Mouse (Mus musculus) midbrain, embryonic 15.5 days (tissue): Measurements from ENCODE around the gene Acss2. TPM values are rescaled to one million over a fixed set of nuclear protein-coding genes. Genes with fewer than 3 reads are reported as not detected.

Experiments used
- ATAC-seq: fragments of 200-750 bp; cut with Nextera tagmentation; replicated peaks from 2 replicates; pipeline ENCODE4 v1.8.0; 2017; ENCODE audit warnings: moderate TSS enrichment
- H3K27ac ChIP-seq: fragments of 300-500 bp; sonication (generic); 2 replicates; pipeline ENCODE4 v1.5.1; 2015; ENCODE audit warnings: mild to moderate bottlenecking, inconsistent platforms
- H3K27me3 ChIP-seq: fragments of 300-500 bp; sonication (generic); replicated peaks from 2 replicates; pipeline ENCODE4 v1.6.1; 2015; ENCODE audit warnings: inconsistent platforms
- H3K36me3 ChIP-seq: fragments of 300-500 bp; sonication (generic); replicated peaks from 2 replicates; pipeline ENCODE4 v1.6.1; 2015; ENCODE audit warnings: inconsistent platforms
- H3K4me1 ChIP-seq: fragments of 300-500 bp; sonication (generic); 2 replicates; pipeline ENCODE4 v1.6.1; 2015; ENCODE audit warnings: inconsistent platforms
- H3K4me2 ChIP-seq: fragments of 300-500 bp; sonication (generic); 2 replicates; pipeline ENCODE4 v1.6.1; 2015; ENCODE audit warnings: inconsistent platforms, mild to moderate bottlenecking, moderate library complexity
- H3K4me3 ChIP-seq: fragments of 300-500 bp; sonication (generic); 2 replicates; pipeline ENCODE4 v1.5.1; 2015; ENCODE audit warnings: mild to moderate bottlenecking, inconsistent platforms
- H3K9ac ChIP-seq: fragments of 300-500 bp; sonication (generic); 2 replicates; pipeline ENCODE4 v1.6.1; 2015; ENCODE audit warnings: mild to moderate bottlenecking, inconsistent platforms
- H3K9me3 ChIP-seq: fragments of 300-500 bp; sonication (generic); 2 replicates; pipeline ENCODE4 v1.6.1; 2016; ENCODE audit warnings: inconsistent platforms
- WGBS: fragments of 180-500 bp; shearing (Covaris S2); methylation state at CpG from one replicate; pipeline ENCODE4 v1.1.7; 2015; ENCODE audit warnings: mixed read lengths; 5-methylcytosine and 5-hydroxymethylcytosine counted together
- polyA plus RNA-seq: library from polyadenylated mRNA; unstranded; fragments of >200 nt; fragmentation: Nextera tagmentation; extraction: Ambion mirVana; gene quantifications from 2 replicates; pipeline ENCODE4 v1.2.1, GENCODE M21; 2015

The Acss2 gene
- 28.0 and 28.9 TPM in 2 replicates for polyA plus RNA-seq

- Histone ChIP-seq H3K27ac (peak within 1 kb of the TSS; percentile 90), H3K9me3 (no peaks in the 10 kb centered on the region), H3K4me2 (peak within 1 kb of the TSS; percentile 57), H3K27me3 (no peaks in the 10 kb centered on the region), H3K36me3 (no peaks in the 10 kb centered on the region), H3K4me1 (peaks cover 35% of the 10 kb centered on the region), H3K4me3 (peak within 1 kb of the TSS; percentile 83), H3K9ac (peak within 1 kb of the TSS; percentile 64)
- WGBS: 3% methylated on average over 70 of the region's 70 CpGs
- peak; percentile 98 for ATAC-seq
Measured at GRCm38 (mm10) chr2:155517455-155518423, at the start of gene Acss2, which contains the start of gene Ggt7. Acss2 (plus strand) TSS chr2:155517948. Ggt7 (minus strand) TSS chr2:155518237.

DNA sequence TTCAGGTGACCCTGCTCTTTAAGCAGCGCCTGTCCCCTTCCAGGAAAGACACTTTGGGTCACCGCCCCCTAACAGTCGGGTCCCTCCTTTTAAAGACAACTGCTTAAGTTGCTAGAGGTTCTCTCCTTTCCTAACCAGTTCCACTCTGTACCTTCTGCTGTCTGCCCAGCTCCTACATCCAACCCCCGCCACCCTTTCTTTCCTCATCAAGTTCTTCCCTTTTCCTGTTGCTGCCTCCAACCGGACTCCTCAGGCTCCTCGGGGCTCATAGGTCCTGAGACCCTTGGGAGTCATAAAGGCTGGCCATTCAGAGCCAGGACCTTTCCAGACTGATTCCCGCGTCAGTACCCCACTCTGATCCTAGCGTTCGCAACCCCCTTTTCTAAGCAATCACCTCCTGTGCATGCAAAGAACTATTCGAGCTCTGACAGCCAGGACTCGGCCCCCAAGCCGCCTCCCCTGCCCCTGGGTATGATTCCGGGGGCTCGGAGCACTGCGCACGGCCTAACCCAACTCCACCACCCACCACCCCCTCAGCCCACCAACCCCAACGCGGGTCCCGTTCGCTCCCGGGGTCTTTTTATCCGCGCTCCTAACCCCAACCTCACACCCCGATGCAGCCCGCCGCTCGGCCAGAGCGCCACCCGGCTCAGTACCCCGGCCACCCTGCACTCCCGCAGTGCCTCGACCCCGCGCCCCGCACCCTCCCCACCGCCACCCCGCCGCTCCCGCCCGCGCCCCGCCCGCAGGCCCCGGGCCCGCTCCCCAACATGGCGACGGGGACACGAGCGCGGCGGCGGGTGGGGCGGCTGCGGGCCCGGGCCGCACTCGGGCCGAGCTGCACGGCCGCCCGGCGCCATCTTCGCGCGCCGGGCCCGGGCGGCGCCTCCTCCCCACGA lies 44.8 kb upstream of the Acss2 start:
- Histone ChIP-seq H3K27me3 (no peaks in the 10 kb centered on the region), H3K4me1 (peaks cover 30% of the 10 kb centered on the region), H3K9ac (peak overlapping the region; percentile 94), H3K9me3 (no peaks in the 10 kb centered on the region), H3K4me3 (peak overlapping the region; percentile 94), H3K4me2 (peak overlapping the region; percentile 80), H3K36me3 (no peaks in the 10 kb centered on the region), H3K27ac (peak overlapping the region; percentile 95)
- WGBS: under 1% methylated on average over 59 of the region's 71 CpGs
- peak; percentile 66 for ATAC-seq

- Histone ChIP-seq H3K27ac (peak within 1 kb of the TSS; percentile 95), H3K36me3 (no peaks in the 10 kb centered on the region), H3K4me3 (peak within 1 kb of the TSS; percentile 94), H3K9ac (peak within 1 kb of the TSS; percentile 94), H3K27me3 (no peaks in the 10 kb centered on the region), H3K9me3 (no peaks in the 10 kb centered on the region), H3K4me2 (peak within 1 kb of the TSS; percentile 80), H3K4me1 (peaks cover 30% of the 10 kb centered on the region)
- ATAC-seq: peak; percentile 87
- under 1% methylated on average over 44 of the region's 72 CpGs for WGBS
Measured at GRCm38 (mm10) chr2:155473570-155474088, 44.1 kb upstream of the Acss2 start, which contains the start of gene Ncoa6. Ncoa6 (minus strand) TSS chr2:155473894.

- Histone ChIP-seq H3K4me1 (no peaks in the 10 kb centered on the region), H3K9ac (no peak overlapping the region), H3K4me2 (no peak overlapping the region), H3K9me3 (no peaks in the 10 kb centered on the region; the same call in 1 of the 2 replicates), H3K27me3 (no peaks in the 10 kb centered on the region), H3K36me3 (no peaks in the 10 kb centered on the region), H3K4me3 (no peak overlapping the region), H3K27ac (no peak overlapping the region)
- ATAC-seq: no peak
- 43% methylated on average over 3 of the region's 3 CpGs for WGBS
Measured at GRCm38 (mm10) chr2:155482021-155482420, 35.7 kb upstream of the Acss2 start.

DNA sequence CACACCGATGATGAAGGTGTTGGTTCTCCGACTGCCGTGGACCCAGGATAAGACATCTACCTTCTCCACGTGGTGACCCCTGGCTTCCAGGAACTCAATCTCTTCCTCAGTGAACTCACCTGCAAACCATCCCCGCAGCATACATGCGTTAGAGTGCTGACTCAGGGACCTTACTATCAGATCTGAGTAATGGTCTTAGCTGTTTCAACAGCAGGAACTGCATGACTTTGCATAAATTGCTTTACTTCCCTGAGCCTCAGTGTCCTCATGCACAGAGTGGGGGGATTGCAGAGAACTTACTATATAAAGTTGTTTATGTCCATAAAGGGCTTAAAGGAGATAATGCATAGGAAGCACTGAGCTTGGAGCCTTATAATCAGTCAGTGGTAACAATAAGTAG lies 26.8 kb upstream of the Acss2 start:
- Histone ChIP-seq H3K36me3 (peaks cover 42% of the 10 kb centered on the region), H3K4me2 (no peak overlapping the region), H3K27ac (no peak overlapping the region), H3K9me3 (no peaks in the 10 kb centered on the region), H3K9ac (no peak overlapping the region), H3K27me3 (no peaks in the 10 kb centered on the region), H3K4me3 (no peak overlapping the region), H3K4me1 (no peaks in the 10 kb centered on the region)
- no peak for ATAC-seq
- 93% methylated on average over 6 of the region's 6 CpGs for WGBS

- H3K9ac ChIP-seq: no peak overlapping the region
- no peak for ATAC-seq
- peaks cover 12% of the 10 kb centered on the region; the same call in 1 of the 2 replicates for H3K4me1 ChIP-seq
- H3K9me3 ChIP-seq: no peaks in the 10 kb centered on the region
- H3K27me3 ChIP-seq: no peaks in the 10 kb centered on the region
- H3K36me3 ChIP-seq: peaks cover 24% of the 10 kb centered on the region; the same call in 1 of the 2 replicates
- H3K4me3 ChIP-seq: no peak overlapping the region
- H3K4me2 ChIP-seq: no peak overlapping the region
- H3K27ac ChIP-seq: no peak overlapping the region
- WGBS: 87% methylated on average over 7 of the region's 7 CpGs
Measured at GRCm38 (mm10) chr2:155502596-155502995, 15.2 kb upstream of the Acss2 start.

DNA sequence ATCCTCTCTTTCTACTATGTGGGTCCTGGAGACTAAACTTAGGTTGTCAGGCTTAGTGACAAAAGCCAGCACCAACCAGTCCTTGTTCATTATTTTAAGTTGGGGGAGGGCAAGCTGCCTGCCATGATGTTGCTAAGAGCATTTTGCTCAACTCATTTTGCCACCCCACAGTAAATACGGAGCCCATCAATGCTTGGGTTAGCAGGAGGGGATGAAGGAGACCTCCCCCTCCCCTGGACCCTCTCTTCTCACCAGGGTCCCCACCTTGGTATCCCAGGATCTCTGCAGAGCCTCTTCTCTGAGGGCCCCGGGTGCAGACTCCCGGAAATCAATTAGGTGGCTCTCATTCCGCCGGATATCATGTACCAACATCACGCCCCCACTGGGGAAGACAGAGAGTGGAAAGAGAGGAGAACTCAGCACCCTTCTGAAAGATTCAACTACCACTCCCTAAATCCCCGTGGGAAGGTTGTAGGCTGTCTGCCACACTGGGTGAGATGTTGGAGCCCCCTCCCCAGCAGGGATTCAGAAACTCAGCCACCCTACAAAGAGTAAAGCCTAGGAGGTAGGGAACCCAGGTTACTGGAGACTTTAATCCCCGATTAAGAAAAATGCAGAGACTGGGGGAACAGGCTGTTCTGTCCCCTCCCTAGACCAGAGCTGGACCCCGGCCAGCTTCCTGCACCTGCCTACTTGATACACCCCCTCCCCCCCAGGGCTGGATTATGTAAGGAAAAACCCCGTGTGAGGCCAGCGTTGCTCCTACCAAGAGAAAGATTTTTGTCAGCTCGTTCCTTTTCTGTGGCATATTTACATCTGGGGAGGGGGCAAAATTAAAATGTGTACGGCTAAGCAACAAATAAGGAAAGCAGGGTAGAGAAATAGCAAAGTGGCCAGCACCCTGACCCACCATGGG lies 13.1 kb upstream of the Acss2 start:
- peaks cover 15% of the 10 kb centered on the region; the same call in 1 of the 2 replicates for H3K4me1 ChIP-seq
- H3K9me3 ChIP-seq: no peaks in the 10 kb centered on the region
- no peak overlapping the region for H3K4me2 ChIP-seq
- H3K9ac ChIP-seq: no peak overlapping the region
- no peak for ATAC-seq
- H3K27me3 ChIP-seq: no peaks in the 10 kb centered on the region
- WGBS: 54% methylated on average over 13 of the region's 13 CpGs
- H3K4me3 ChIP-seq: no peak overlapping the region
- no peak overlapping the region for H3K27ac ChIP-seq
- H3K36me3 ChIP-seq: peaks cover 12% of the 10 kb centered on the region; the same call in 1 of the 2 replicates

- Histone ChIP-seq H3K36me3 (peaks cover 8% of the 10 kb centered on the region; the same call in 1 of the 2 replicates), H3K9ac (no peak overlapping the region), H3K9me3 (no peaks in the 10 kb centered on the region), H3K27me3 (no peaks in the 10 kb centered on the region), H3K4me3 (no peak overlapping the region), H3K4me2 (no peak overlapping the region), H3K4me1 (peaks cover 15% of the 10 kb centered on the region; the same call in 1 of the 2 replicates), H3K27ac (no peak overlapping the region)
- no peak for ATAC-seq
- WGBS: 93% methylated on average over 9 of the region's 9 CpGs
Measured at GRCm38 (mm10) chr2:155505811-155506210, 11.9 kb upstream of the Acss2 start.

DNA sequence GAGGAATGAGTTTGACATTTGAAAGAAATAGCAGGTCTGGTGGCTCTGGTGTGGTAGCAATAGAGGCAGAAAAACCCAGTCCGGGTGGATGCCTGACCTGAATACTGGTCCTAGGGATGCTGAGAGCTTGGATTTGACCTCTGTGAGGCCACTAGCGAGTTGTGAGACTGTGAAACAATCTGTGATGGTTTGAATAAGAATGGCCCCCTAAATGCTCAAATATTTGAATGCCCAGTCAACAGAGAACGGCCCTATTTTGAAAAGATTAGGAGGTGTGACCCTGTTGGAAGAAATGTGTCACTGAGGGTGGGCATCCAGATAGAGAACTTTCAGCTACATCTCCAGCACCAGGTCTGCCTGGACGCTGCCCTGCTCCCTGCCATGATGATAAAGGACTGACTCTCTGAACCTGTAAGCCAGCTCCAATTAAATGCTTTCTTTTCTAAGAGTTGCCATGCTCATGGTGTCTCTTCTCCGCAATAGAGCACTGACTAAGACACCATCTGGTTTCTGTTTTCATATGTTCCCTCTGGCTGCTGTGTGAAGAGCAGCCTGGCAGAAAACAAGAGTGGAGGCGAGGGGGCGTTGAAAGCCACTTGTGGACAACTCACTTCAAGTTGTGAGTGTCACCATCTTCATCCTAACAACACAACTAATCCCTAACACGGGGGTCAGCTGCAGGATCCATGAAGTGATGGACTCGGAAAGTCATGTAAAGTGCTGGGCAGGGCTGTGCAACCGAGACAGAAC lies 9.9 kb upstream of the Acss2 start:
- no peak overlapping the region for H3K9ac ChIP-seq
- peaks cover 6% of the 10 kb centered on the region; the same call in 1 of the 2 replicates for H3K36me3 ChIP-seq
- 77% methylated on average over 10 of the region's 10 CpGs for WGBS
- peaks cover 24% of the 10 kb centered on the region for H3K4me1 ChIP-seq
- H3K9me3 ChIP-seq: no peaks in the 10 kb centered on the region
- H3K4me3 ChIP-seq: no peak overlapping the region
- ATAC-seq: no peak
- H3K4me2 ChIP-seq: no peak overlapping the region
- no peaks in the 10 kb centered on the region for H3K27me3 ChIP-seq
- no peak overlapping the region for H3K27ac ChIP-seq

GRCm38 (mm10) chr2:155512479-155512878 lies 5.3 kb upstream of the Acss2 start:
- no peaks in the 10 kb centered on the region for H3K9me3 ChIP-seq
- no peak overlapping the region for H3K27ac ChIP-seq
- ATAC-seq: no peak
- peak overlapping the region; percentile 68 for H3K4me2 ChIP-seq
- H3K27me3 ChIP-seq: no peaks in the 10 kb centered on the region
- peaks cover 37% of the 10 kb centered on the region for H3K4me1 ChIP-seq
- H3K9ac ChIP-seq: no peak overlapping the region
- WGBS: 64% methylated on average over 4 of the region's 4 CpGs
- no peaks in the 10 kb centered on the region for H3K36me3 ChIP-seq
- no peak overlapping the region for H3K4me3 ChIP-seq
